In the genomic region with DNA sequence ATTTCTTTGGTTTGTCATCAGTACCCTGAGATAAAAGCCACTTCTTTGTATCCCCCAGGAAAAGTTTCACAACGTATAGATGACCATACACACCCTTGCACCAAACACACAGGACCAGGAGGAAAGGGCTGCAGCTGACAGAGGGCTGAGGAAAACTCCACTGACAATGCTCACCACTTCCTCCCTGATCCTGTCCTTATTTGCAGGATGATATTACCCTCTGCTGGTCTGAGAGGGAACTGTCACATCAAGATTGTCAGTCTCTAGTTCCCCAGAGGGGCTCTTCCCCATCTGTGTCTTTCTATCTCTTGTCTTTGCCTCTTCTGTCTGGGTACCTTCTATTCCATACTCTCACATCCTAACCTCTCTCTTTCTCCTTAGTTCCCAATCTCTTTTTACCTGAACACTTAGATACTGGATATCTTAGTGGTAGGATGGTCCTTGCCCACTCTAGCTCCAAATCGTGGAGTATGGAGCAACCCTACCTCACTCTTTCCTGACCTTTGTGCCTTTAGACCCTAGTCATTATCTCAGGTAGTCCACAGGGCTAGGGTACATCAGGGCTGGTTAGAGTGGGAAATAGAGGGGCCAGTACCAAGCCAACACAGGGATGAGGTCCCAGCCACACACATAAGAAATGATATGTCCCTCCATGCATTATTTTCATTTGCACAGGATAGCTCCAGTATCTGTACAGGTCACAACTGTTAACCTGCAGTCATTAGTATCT, we compare ENCODE assay signal across 9 mouse cellular contexts. TPM values are rescaled to one million over a fixed set of nuclear protein-coding genes. Genes with fewer than 3 reads are reported as not detected.
DNase-seq lines count a peak whose midpoint lies in the region; ATAC-seq and TF ChIP-seq lines count a peak whose summit lies in the region.
"Had no signal": no experiment of that assay in that cellular context is flagged by ENCODE, and none has a peak within 500 bp of the region (broad histone marks: within the 10 kb centered on the region; RNA-seq: fewer than 3 reads in every experiment).

No protein-coding gene starts in this region.

- H3K9me3 ChIP-seq in hindbrain, embryonic 11.5 days (ENCODE audit: control insufficient read depth, low read length) = no peaks in the 10 kb centered on the region
- no peaks in the 10 kb centered on the region for H3K9me3 ChIP-seq in neural tube, embryonic 15.5 days (replicated peaks)
- H3K9me3 ChIP-seq: megakaryocyte, embryonic 14.5 days had no signal

- H3K27me3 ChIP-seq in liver, adult 2 months (ENCODE audit: control insufficient read depth, insufficient read depth, low read length) = no peaks in the 10 kb centered on the region
- no peaks in the 10 kb centered on the region for H3K27me3 ChIP-seq in hindbrain, embryonic 11.5 days (ENCODE audit: control insufficient read depth, insufficient read depth, low read length)
- no peaks in the 10 kb centered on the region for H3K27me3 ChIP-seq in neural tube, embryonic 15.5 days (replicated peaks)
- H3K27me3 ChIP-seq: megakaryocyte, embryonic 14.5 days had no signal

- H3K4me2 ChIP-seq in hindbrain, embryonic 11.5 days (replicated peaks; ENCODE audit: low read depth, low read length) = no peak overlapping the region
- no peak overlapping the region for H3K4me2 ChIP-seq in neural tube, embryonic 15.5 days

- intact Hi-C loops in left cerebral cortex, postnatal 14 days (cut with DNase I) = loop anchor here (1.0 to 10.0 kb wide), 5 partner anchors 77 to 483 kb away; no protein-coding TSS in a partner anchor

- 51% methylated on average over 2 of the region's 2 CpGs for WGBS in liver, adult 2 months
- WGBS in hindbrain, embryonic 11.5 days = 63% methylated on average over 2 of the region's 2 CpGs
- 71% methylated on average over 2 of the region's 2 CpGs for WGBS in neural tube, embryonic 15.5 days

- no peak overlapping the region for H3K4me3 ChIP-seq in liver, adult 2 months (ENCODE audit: insufficient read depth, low read depth, low read length)
- no peak overlapping the region for H3K4me3 ChIP-seq in cortical plate, adult 2 months (ENCODE audit: insufficient read depth, low read length)
- no peak overlapping the region for H3K4me3 ChIP-seq in hindbrain, embryonic 11.5 days (ENCODE audit: low read depth, low read length)
- no peak overlapping the region for H3K4me3 ChIP-seq in neural tube, embryonic 15.5 days (replicated peaks)
- H3K4me3 ChIP-seq: megakaryocyte, embryonic 14.5 days had no signal

- no peaks in the 10 kb centered on the region for H3K4me1 ChIP-seq in liver, adult 2 months (ENCODE audit: control insufficient read depth, insufficient read depth, low read length)
- H3K4me1 ChIP-seq in cortical plate, adult 2 months (ENCODE audit: control insufficient read depth, insufficient read depth, low read length) = no peaks in the 10 kb centered on the region; the same call in 1 of the 2 replicates
- H3K4me1 ChIP-seq in hindbrain, embryonic 11.5 days (replicated peaks; ENCODE audit: control insufficient read depth, insufficient read depth, low read length) = no peaks in the 10 kb centered on the region
- no peaks in the 10 kb centered on the region for H3K4me1 ChIP-seq in neural tube, embryonic 15.5 days

- no peaks in the 10 kb centered on the region for H3K79me2 ChIP-seq in liver, adult 2 months (ENCODE audit: control insufficient read depth, insufficient read depth, low read length)

- peak; percentile 18 for DNase-seq in liver, adult 2 months (ENCODE audit: extremely low read depth, low read depth, low spot score)
- DNase-seq in liver = no peak
- peak; percentile 11 for DNase-seq in Muller cell, postnatal 12 days (ENCODE audit: inconsistent ontology term)
- peak; percentile 59 for DNase-seq in hindbrain, embryonic 11.5 days (ENCODE audit: low spot score)
- peak; percentile 64 to 73 for DNase-seq in left cerebral cortex, postnatal 14 days (ENCODE audit: low spot score in 2 of 2)
- no peak for DNase-seq in c-Kit-positive CD71-positive TER-119-positive erythroid progenitor cells, embryonic 14.5 days (ENCODE audit: low spot score)

- no peak overlapping the region for H3K9ac ChIP-seq in liver, adult 2 months (ENCODE audit: low read depth, low read length)
- H3K9ac ChIP-seq in hindbrain, embryonic 11.5 days (ENCODE audit: low read depth, low read length) = no peak overlapping the region
- H3K9ac ChIP-seq in neural tube, embryonic 15.5 days (replicated peaks) = no peak overlapping the region

- TF ChIP-seq CTCF in liver, adult 2 months (IDR thresholded peaks at IDR 0.05; ENCODE audit: low read depth, low read length) = peak; percentile 54
- peak; percentile 87 for TF ChIP-seq CTCF in cortical plate, adult 2 months (IDR thresholded peaks at IDR 0.05; ENCODE audit: extremely low read depth, insufficient read depth, low read length)

- no peak for TF ChIP-seq POLR2A in liver, adult 2 months (IDR thresholded peaks at IDR 0.05; ENCODE audit: extremely low read depth, insufficient read depth, low read length)
- no peak for TF ChIP-seq POLR2A in cortical plate, adult 2 months (IDR thresholded peaks at IDR 0.05; ENCODE audit: extremely low read depth, insufficient read depth, low read length)

- ATAC-seq in hindbrain, embryonic 11.5 days (ENCODE audit: low FRiP score) = peak; percentile 45; the same call in 1 of the 2 replicates
- peak; percentile 88 for ATAC-seq in neural tube, embryonic 15.5 days (ENCODE audit: low FRiP score)

- no peaks in the 10 kb centered on the region for H3K36me3 ChIP-seq in liver, adult 2 months (ENCODE audit: control insufficient read depth, insufficient read depth, low read length)
- no peaks in the 10 kb centered on the region for H3K36me3 ChIP-seq in hindbrain, embryonic 11.5 days (ENCODE audit: control insufficient read depth, insufficient read depth, low read length)
- H3K36me3 ChIP-seq in neural tube, embryonic 15.5 days = no peaks in the 10 kb centered on the region

- H3K27ac ChIP-seq in liver, adult 2 months (replicated peaks; ENCODE audit: insufficient read depth, low read depth, low read length) = no peak overlapping the region
- H3K27ac ChIP-seq in cortical plate, adult 2 months (ENCODE audit: insufficient read depth, low read length) = no peak overlapping the region
- no peak overlapping the region for H3K27ac ChIP-seq in hindbrain, embryonic 11.5 days (ENCODE audit: low read depth, low read length)
- H3K27ac ChIP-seq in neural tube, embryonic 15.5 days (replicated peaks) = no peak overlapping the region

RNA-seq across cellular contexts. Expression of a gene that starts 29.7 kb away (rescaled TPM):
- 0.37 and 1.2 TPM in 2 replicates for total RNA-seq in liver, adult 2 months (2014; rRNA removed)
- polyA plus RNA-seq in liver, adult 2 months (2012; rRNA removed) = 0.20 and 0.24 TPM in 2 replicates
- polyA plus RNA-seq in cortical plate, adult 2 months (2012; rRNA removed) = 0.85 and 1.1 TPM in 2 replicates
- 40.1 and 49.5 TPM in 2 replicates for polyA plus RNA-seq in hindbrain, embryonic 11.5 days (2014; fragmentation: Nextera tagmentation; extraction: Ambion mirVana)
- 1 to 10 TPM in 1 of 2 experiments, under 1 TPM in 1; 0.61 to 1.3 TPM for total RNA-seq in left cerebral cortex, postnatal 14 days (2021)
- 9.6 and 15.5 TPM in 2 replicates for polyA plus RNA-seq in neural tube, embryonic 15.5 days (2015; fragmentation: Nextera tagmentation; extraction: Ambion mirVana)

RNA-seq across cellular contexts. Expression of a gene that starts 29.8 kb away (rescaled TPM):
- total RNA-seq in liver, adult 2 months (2014; rRNA removed) = 8.0 and 8.5 TPM in 2 replicates
- 6.0 and 9.1 TPM in 2 replicates for polyA plus RNA-seq in liver, adult 2 months (2012; rRNA removed)
- polyA plus RNA-seq in cortical plate, adult 2 months (2012; rRNA removed) = 138 and 169 TPM in 2 replicates
- 76.7 and 77.5 TPM in 2 replicates for polyA plus RNA-seq in hindbrain, embryonic 11.5 days (2014; fragmentation: Nextera tagmentation; extraction: Ambion mirVana)
- total RNA-seq in left cerebral cortex, postnatal 14 days (2021) = 10 to 100 TPM; 80.4 to 83.4 TPM
- 68.8 and 78.1 TPM in 2 replicates for polyA plus RNA-seq in neural tube, embryonic 15.5 days (2015; fragmentation: Nextera tagmentation; extraction: Ambion mirVana)

RNA-seq across cellular contexts. Expression of a gene that starts 55.8 kb away (rescaled TPM):
- not detected in 2 replicates for total RNA-seq in liver, adult 2 months (2014; rRNA removed)
- not detected in 2 replicates for polyA plus RNA-seq in liver, adult 2 months (2012; rRNA removed)
- not detected in 2 replicates for polyA plus RNA-seq in cortical plate, adult 2 months (2012; rRNA removed)
- not detected in 2 replicates for polyA plus RNA-seq in hindbrain, embryonic 11.5 days (2014; fragmentation: Nextera tagmentation; extraction: Ambion mirVana)
- total RNA-seq in left cerebral cortex, postnatal 14 days (2021) = not detected
- not detected in 2 replicates for polyA plus RNA-seq in neural tube, embryonic 15.5 days (2015; fragmentation: Nextera tagmentation; extraction: Ambion mirVana)

Comparison
In these comparisons a context has a peak if more than half of its experiments do, and no peak if none do; other contexts are left out.
1. DNase-seq: peak in liver, adult 2 months (single experiment), Muller cell, postnatal 12 days (single experiment), hindbrain, embryonic 11.5 days (single experiment) and left cerebral cortex, postnatal 14 days (2 of 2); none in liver (single experiment) and c-Kit-positive CD71-positive TER-119-positive erythroid progenitor cells, embryonic 14.5 days (single experiment).